Mouse (Mus musculus): ENCODE results near the gene Dkk3. TPM values are rescaled to one million over a fixed set of nuclear protein-coding genes. Genes with fewer than 3 reads are reported as not detected.

The Dkk3 gene
- polyA plus RNA-seq, 1 experiment from 2014 or later = 7.3 TPM

DNA sequence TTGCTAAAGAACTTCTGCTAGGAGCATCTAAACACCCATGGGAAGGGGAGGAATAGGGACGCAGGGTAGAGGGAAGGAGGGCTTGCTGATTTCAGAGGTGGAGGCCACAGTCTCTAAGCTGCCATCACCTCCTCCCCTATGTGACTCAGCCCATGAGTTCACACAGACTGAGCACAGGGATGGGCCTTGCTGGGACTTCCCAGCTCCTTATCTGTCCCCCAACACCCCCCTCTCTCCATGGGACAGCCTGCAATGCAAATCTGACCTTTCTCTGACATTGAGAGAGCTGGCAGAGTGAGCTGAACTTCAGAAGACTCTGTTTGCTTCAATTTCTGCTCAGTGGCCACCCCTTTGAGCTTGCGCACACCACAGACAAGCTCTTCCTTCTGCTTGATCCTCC is 18.1 kb downstream of the Dkk3 start:
- Histone ChIP-seq H3K9me3 (replicated peaks) (no peaks in the 10 kb centered on the region), H3K4me2 (no peak overlapping the region), H3K27me3 (replicated peaks) (no peaks in the 10 kb centered on the region), H3K9ac (no peak overlapping the region), H3K36me3 (no peaks in the 10 kb centered on the region), H3K4me1 (peaks cover 6% of the 10 kb centered on the region; the same call in 1 of the 2 replicates), H3K4me3 (no peak overlapping the region), H3K27ac (no peak overlapping the region)
- ATAC-seq = no peak
- WGBS (ENCODE audit: insufficient replicate concordance) = 61% methylated on average over 2 of the region's 2 CpGs

DNA sequence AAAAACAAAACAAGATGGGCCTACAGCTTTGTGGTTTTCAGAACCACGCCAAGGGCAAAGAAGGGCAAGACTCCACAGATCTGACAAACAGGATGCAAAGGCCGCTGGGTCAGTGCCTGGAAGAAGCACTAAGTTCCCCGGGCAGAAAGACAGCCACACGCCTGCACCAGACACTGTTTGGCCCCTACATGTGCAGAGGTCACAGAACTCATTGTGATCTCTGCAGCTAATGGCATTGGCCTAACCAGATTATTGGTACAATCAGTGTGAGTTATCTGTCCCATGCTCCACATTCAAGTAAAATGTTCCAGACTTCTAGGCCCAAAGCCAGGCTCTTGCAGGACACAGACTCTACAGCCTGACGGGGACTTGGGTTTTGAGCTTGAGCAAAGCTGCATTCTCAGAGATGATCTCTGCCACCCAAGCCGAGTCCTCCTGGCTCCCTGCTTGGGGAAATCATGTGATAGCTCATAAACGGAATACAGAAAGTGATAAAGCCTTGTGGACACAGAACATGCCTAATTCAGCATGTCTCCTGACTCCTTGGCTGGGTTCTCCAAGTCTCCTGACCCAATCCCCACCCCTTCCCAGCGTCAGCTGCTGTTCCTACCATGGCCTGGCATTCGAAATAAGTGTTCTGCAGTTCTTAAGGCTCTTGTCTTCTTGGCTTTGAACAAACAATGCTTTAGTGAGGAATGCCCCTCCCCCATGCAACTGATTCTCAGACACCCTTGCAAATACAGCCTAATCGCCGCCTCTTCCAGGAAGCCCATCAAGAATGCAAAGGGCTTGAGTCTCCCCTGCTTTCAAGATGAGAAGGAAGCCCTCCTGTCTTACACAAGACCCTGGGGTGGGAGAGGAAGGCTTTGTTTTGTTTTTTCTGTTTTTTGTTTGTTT is 20.1 kb downstream of the Dkk3 start:
- Histone ChIP-seq H3K4me3 (no peak overlapping the region), H3K4me2 (no peak overlapping the region), H3K36me3 (no peaks in the 10 kb centered on the region), H3K4me1 (peaks cover 6% of the 10 kb centered on the region; the same call in 1 of the 2 replicates), H3K9me3 (replicated peaks) (no peaks in the 10 kb centered on the region), H3K27ac (no peak overlapping the region), H3K9ac (no peak overlapping the region), H3K27me3 (replicated peaks) (no peaks in the 10 kb centered on the region)
- 53% methylated on average over 11 of the region's 11 CpGs for WGBS (ENCODE audit: insufficient replicate concordance)
- no peak for ATAC-seq

DNA sequence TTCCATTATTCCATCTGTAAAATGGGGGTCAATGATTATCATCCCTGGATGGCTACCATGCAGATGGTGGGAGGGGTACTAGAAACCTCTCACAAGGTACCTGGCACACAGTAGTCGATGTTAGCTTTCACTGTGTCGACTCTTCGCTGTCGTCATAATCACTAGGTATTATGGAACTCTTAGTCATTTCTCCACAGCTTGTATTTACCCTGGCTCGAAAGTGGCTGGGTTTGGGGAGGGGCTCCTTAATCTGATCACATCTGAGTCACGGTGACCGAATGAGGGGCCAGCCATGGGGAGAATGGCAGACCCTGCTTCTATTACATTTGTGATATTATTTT is 20.7 kb downstream of the Dkk3 start:
- ATAC-seq = no peak
- WGBS (ENCODE audit: insufficient replicate concordance) = 65% methylated on average over 7 of the region's 7 CpGs
- no peak overlapping the region for H3K4me2 ChIP-seq
- peaks cover 1% of the 10 kb centered on the region; the same call in 1 of the 2 replicates for H3K4me1 ChIP-seq
- H3K27me3 ChIP-seq (replicated peaks) = no peaks in the 10 kb centered on the region
- H3K36me3 ChIP-seq = no peaks in the 10 kb centered on the region
- H3K27ac ChIP-seq = no peak overlapping the region
- no peak overlapping the region for H3K9ac ChIP-seq
- no peaks in the 10 kb centered on the region for H3K9me3 ChIP-seq (replicated peaks)
- H3K4me3 ChIP-seq = no peak overlapping the region

DNA sequence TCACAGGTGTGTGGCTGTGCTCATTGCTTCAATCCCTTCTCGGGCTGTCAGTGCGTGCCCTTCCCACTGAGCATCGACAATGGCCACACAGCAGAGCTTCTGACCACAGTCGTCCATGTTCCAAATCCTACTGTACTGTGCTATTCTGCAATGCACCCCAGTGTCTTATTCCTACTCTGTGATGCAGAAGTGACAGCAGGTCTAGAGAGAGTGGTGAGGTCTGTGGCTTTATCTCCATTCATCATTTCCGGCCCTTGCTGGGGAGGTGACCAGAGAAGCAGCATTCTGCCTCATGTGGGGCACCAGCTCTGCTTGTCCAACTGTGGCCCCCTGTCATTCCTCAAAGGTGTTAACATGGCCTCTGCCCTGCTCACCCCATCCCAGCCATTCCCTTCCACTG is 22.3 kb downstream of the Dkk3 start:
- Histone ChIP-seq H3K9me3 (replicated peaks) (no peaks in the 10 kb centered on the region), H3K9ac (no peak overlapping the region), H3K36me3 (no peaks in the 10 kb centered on the region), H3K4me3 (no peak overlapping the region), H3K4me2 (no peak overlapping the region), H3K27ac (no peak overlapping the region), H3K4me1 (no peaks in the 10 kb centered on the region), H3K27me3 (replicated peaks) (no peaks in the 10 kb centered on the region)
- WGBS (ENCODE audit: insufficient replicate concordance) = 67% methylated on average over 5 of the region's 5 CpGs
- no peak for ATAC-seq

DNA sequence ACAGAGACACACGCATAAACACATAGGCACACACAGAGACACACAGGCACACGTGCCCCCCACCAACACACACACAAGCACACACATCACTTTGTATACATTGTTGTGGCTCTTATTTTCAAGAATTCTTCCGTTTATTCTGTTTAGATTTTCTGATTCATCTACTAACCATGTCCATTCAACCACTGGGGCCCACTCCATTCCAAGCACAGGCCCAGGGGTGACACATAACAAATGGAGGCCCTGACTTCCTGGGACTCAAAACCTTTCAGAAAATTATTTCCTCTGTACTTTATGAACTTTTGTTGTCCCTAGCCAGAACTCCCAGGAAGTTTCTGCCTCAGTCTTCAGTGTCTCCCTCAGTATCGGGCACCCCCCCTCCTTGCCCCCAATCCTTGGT is 23.7 kb downstream of the Dkk3 start:
- Histone ChIP-seq H3K9ac (no peak overlapping the region), H3K4me3 (no peak overlapping the region), H3K27me3 (replicated peaks) (no peaks in the 10 kb centered on the region), H3K4me2 (no peak overlapping the region), H3K27ac (no peak overlapping the region), H3K4me1 (no peaks in the 10 kb centered on the region), H3K9me3 (replicated peaks) (no peaks in the 10 kb centered on the region), H3K36me3 (no peaks in the 10 kb centered on the region)
- no peak for ATAC-seq
- 67% methylated on average over 4 of the region's 4 CpGs for WGBS (ENCODE audit: insufficient replicate concordance)

DNA sequence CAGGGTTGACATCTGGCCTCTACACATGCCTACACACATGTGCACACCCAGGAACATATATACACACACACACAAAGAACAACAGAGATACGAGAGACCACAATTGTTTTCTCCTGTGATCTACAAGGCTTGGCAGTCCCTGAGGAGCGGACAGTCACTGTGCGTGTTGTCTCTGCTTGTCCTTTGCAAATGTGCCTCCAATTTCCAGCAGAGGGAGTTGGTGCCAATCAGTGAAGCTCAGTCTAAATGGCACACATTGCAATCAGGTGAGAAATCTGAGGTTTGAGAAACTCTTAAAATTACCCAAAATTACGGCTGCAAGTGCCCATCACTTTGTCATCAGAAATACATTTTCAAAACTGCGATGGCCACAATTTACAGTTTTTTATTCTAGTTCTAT is 25.6 kb downstream of the Dkk3 start:
- H3K4me1 ChIP-seq = 0 out of 2 replicates have a peak, but pooled peaks cover 3% of the 10 kb centered on the region
- no peak overlapping the region for H3K9ac ChIP-seq
- H3K36me3 ChIP-seq = no peaks in the 10 kb centered on the region
- H3K27me3 ChIP-seq (replicated peaks) = no peaks in the 10 kb centered on the region
- no peak overlapping the region for H3K4me3 ChIP-seq
- no peak overlapping the region for H3K4me2 ChIP-seq
- WGBS (ENCODE audit: insufficient replicate concordance) = 79% methylated on average over 5 of the region's 5 CpGs
- ATAC-seq = no peak
- no peak overlapping the region for H3K27ac ChIP-seq
- no peaks in the 10 kb centered on the region for H3K9me3 ChIP-seq (replicated peaks)

DNA sequence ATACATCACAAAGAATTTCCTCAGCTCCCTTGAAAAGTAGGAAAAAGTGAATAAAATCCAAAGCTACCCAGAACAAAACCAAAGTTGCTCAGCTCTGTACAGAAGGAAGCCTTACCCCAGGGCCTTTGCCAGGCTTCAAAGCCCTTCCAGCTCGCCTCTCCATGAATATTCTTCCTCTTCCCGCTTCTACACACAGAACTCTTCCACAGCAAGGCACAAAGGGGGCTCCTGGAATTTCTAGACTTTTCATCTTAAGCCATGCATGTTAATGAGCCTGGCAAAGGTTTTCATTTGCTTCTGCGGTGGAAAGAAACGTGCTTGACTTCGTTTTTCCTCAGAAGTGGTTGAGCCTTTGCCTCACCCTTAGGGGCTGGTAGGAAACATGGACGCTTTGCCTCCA is 26.9 kb downstream of the Dkk3 start:
- Histone ChIP-seq H3K27me3 (replicated peaks) (no peaks in the 10 kb centered on the region), H3K9ac (no peak overlapping the region), H3K4me3 (no peak overlapping the region), H3K36me3 (no peaks in the 10 kb centered on the region), H3K4me2 (no peak overlapping the region), H3K27ac (no peak overlapping the region), H3K4me1 (0 out of 2 replicates have a peak, but pooled peaks cover 3% of the 10 kb centered on the region), H3K9me3 (replicated peaks) (no peaks in the 10 kb centered on the region)
- 56% methylated on average over 6 of the region's 6 CpGs for WGBS (ENCODE audit: insufficient replicate concordance)
- ATAC-seq = no peak

DNA sequence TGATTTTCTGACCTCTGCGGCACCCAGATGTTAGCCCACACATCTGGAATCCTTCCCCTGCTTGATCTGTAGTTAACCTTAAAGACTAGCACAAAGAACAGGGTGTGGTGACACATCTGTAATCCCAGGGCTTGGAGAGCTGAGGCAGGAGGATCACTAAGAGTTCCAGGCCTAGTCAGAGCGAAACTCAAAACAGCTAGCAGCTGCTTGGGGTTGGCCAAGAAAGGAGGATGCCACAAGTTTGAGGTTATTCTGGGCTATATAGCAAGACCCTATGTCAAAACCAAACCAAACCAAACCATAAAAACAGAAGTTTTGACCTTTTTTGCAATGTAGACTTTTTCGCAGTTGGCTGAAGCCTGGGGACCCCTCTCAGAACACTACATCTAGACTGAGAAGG is 28.2 kb downstream of the Dkk3 start:
- 66% methylated on average over 3 of the region's 3 CpGs for WGBS (ENCODE audit: insufficient replicate concordance)

DNA sequence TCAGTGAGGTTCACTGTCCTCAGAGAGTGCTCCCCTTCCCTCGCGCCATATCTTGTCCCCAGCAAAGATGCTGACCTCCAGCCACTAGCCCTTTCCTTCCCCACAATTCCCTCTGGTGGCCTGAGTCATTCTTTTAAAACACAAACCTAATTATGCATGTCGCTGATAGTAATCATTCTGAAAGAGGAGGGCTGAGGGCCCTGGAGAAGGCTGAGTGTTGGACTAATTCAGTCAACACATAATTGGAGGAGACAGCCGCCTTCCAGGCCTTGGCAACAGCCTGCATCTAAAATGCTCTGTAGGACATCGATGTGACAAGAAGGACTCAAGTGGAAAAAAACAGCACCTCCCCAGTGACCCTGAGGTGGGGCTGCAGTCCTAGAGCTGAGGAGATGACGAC is 29.0 kb downstream of the Dkk3 start:
- H3K27ac ChIP-seq = no peak overlapping the region
- 0 out of 2 replicates have a peak, but pooled peaks cover 3% of the 10 kb centered on the region for H3K4me1 ChIP-seq
- no peaks in the 10 kb centered on the region for H3K9me3 ChIP-seq (replicated peaks)
- no peak overlapping the region for H3K4me2 ChIP-seq
- H3K4me3 ChIP-seq = no peak overlapping the region
- 70% methylated on average over 6 of the region's 6 CpGs for WGBS (ENCODE audit: insufficient replicate concordance)
- no peak overlapping the region for H3K9ac ChIP-seq
- no peaks in the 10 kb centered on the region for H3K36me3 ChIP-seq
- ATAC-seq = no peak
- no peaks in the 10 kb centered on the region for H3K27me3 ChIP-seq (replicated peaks)

More for the DNA sequence above, 28.2 kb downstream of the Dkk3 start:
- H3K4me1 ChIP-seq = 0 out of 2 replicates have a peak, but pooled peaks cover 3% of the 10 kb centered on the region
- H3K27me3 ChIP-seq (replicated peaks) = no peaks in the 10 kb centered on the region
- no peak for ATAC-seq
- no peak overlapping the region for H3K4me2 ChIP-seq
- no peak overlapping the region for H3K9ac ChIP-seq
- no peak overlapping the region for H3K27ac ChIP-seq
- no peak overlapping the region for H3K4me3 ChIP-seq
- no peaks in the 10 kb centered on the region for H3K36me3 ChIP-seq
- H3K9me3 ChIP-seq (replicated peaks) = no peaks in the 10 kb centered on the region

DNA sequence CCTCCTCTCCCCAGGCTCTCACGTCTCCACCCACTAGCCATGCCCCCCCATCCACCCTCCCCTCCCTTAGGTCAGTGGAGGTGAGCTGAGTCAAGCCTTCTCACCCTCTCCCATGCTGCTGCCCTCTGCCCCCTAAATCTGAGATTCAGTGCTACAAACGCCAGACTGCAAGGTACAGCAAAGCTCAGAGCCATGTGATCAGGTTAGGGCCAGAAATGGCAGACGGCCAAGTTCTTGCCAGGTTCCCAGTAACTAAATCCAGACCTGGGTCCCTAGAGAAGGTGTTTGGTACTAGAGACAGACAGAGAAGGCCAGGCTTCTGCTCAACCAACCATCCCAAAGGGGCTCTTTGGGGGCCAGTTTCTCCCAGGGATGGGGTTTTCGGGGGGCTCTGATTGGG is 30.0 kb downstream of the Dkk3 start:
- H3K4me1 ChIP-seq = 0 out of 2 replicates have a peak, but pooled peaks cover 3% of the 10 kb centered on the region
- no peaks in the 10 kb centered on the region for H3K27me3 ChIP-seq (replicated peaks)
- H3K4me2 ChIP-seq = no peak overlapping the region
- no peaks in the 10 kb centered on the region for H3K36me3 ChIP-seq
- no peak overlapping the region for H3K9ac ChIP-seq
- H3K4me3 ChIP-seq = no peak overlapping the region
- ATAC-seq = peak; percentile 44; the same call in 1 of the 2 replicates
- H3K9me3 ChIP-seq (replicated peaks) = no peaks in the 10 kb centered on the region
- no peak overlapping the region for H3K27ac ChIP-seq
- 52% methylated on average over 4 of the region's 4 CpGs for WGBS (ENCODE audit: insufficient replicate concordance)

DNA sequence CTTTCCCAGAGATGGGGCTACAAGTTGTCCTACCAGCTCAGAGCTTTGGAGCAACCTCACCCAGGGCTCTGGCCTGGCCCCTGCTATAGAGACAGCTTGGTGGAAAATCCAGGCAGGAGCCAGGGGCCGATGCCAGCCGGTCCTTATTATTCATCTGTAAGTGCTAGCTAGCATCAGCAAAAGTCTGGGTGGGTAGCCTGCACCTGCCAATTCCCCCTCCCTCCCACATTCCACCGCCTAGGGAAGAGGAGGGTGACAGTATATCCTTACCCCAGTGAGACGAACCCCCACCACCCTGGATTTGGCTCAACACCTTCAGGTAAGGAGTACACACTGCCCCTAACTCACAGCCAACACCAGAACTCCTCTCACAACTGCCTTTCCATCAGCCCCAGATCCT is 30.9 kb downstream of the Dkk3 start:
- ATAC-seq = 0 out of 2 replicates have a peak, but pooled peaks have one; percentile 8
- Histone ChIP-seq H3K9me3 (replicated peaks) (no peaks in the 10 kb centered on the region), H3K4me2 (no peak overlapping the region), H3K27ac (no peak overlapping the region), H3K9ac (no peak overlapping the region), H3K4me3 (no peak overlapping the region), H3K36me3 (no peaks in the 10 kb centered on the region), H3K4me1 (0 out of 2 replicates have a peak, but pooled peaks cover 3% of the 10 kb centered on the region), H3K27me3 (replicated peaks) (no peaks in the 10 kb centered on the region)
- 78% methylated on average over 4 of the region's 4 CpGs for WGBS (ENCODE audit: insufficient replicate concordance)

DNA sequence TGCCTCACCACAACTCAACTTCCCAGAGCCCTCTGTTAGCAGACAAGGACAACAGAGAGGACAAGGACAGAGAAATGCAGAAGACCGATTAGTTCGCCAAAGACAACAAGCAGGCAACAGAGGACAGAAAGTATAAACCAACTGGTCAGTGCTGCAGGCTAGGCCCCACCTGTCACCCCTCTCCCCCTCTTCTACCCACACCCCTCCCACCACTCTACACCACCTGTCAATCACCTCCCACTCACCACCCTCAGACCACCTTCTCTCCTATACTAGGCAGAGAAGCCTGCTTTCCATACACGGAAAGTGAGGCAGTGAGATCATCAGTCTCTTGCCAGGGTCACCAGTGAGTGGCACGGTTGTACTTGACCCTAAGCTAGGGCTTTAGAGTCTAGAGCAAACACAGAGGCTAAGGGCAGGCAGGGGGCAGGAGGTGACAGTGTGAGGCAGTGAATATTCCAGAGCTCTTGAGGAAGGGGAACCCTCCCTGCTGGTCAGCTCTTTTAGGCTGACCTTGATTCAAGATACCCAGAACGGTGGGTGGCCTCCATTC is 31.7 kb downstream of the Dkk3 start:
- no peaks in the 10 kb centered on the region for H3K36me3 ChIP-seq
- 69% methylated on average over 5 of the region's 5 CpGs for WGBS (ENCODE audit: insufficient replicate concordance)
- H3K4me2 ChIP-seq = no peak overlapping the region
- H3K9me3 ChIP-seq (replicated peaks) = no peaks in the 10 kb centered on the region
- no peaks in the 10 kb centered on the region for H3K27me3 ChIP-seq (replicated peaks)
- no peak overlapping the region for H3K9ac ChIP-seq
- 0 out of 2 replicates have a peak, but pooled peaks cover 3% of the 10 kb centered on the region for H3K4me1 ChIP-seq
- no peak for ATAC-seq
- no peak overlapping the region for H3K27ac ChIP-seq
- H3K4me3 ChIP-seq = no peak overlapping the region

All from liver, embryonic 12.5 days (tissue).